Mouse (Mus musculus): Measurements from ENCODE around the gene Kdf1. TPM values are rescaled to one million over a fixed set of nuclear protein-coding genes. Genes with fewer than 3 reads are reported as not detected.

Kdf1 gene
- polyA plus RNA-seq, 1 experiment from 2014 or later = 1.1 TPM

GRCm38 (mm10) chr4:133486673-133487357 is 31.9 kb upstream of the Kdf1 start:
- Histone ChIP-seq H3K9me3 (no peaks in the 10 kb centered on the region), H3K4me3 (no peak overlapping the region), H3K27ac (no peak overlapping the region), H3K27me3 (replicated peaks) (peaks cover 13% of the 10 kb centered on the region), H3K4me1 (peaks cover 9% of the 10 kb centered on the region), H3K36me3 (no peaks in the 10 kb centered on the region), H3K9ac (no peak overlapping the region), H3K4me2 (replicated peaks) (no peak overlapping the region)
- WGBS = 96% methylated on average over 26 of the region's 26 CpGs
- no peak for ATAC-seq (ENCODE audit: low FRiP score, low read depth)

- Histone ChIP-seq H3K4me1 (peaks cover 9% of the 10 kb centered on the region), H3K9me3 (no peaks in the 10 kb centered on the region), H3K27me3 (replicated peaks) (peaks cover 3% of the 10 kb centered on the region; the same call in 1 of the 2 replicates), H3K4me3 (no peak overlapping the region), H3K9ac (no peak overlapping the region), H3K36me3 (no peaks in the 10 kb centered on the region), H3K27ac (no peak overlapping the region), H3K4me2 (replicated peaks) (no peak overlapping the region)
- WGBS = 84% methylated on average over 20 of the region's 20 CpGs
- no peak for ATAC-seq (ENCODE audit: low FRiP score, low read depth)
Observed at GRCm38 (mm10) chr4:133488619-133489392, 30.0 kb upstream of the Kdf1 start.

- H3K27me3 ChIP-seq (replicated peaks) = peaks cover 2% of the 10 kb centered on the region
- no peak overlapping the region for H3K4me2 ChIP-seq (replicated peaks)
- H3K36me3 ChIP-seq = no peaks in the 10 kb centered on the region
- WGBS = 56% methylated on average over 4 of the region's 4 CpGs
- H3K4me3 ChIP-seq = no peak overlapping the region
- no peaks in the 10 kb centered on the region for H3K9me3 ChIP-seq
- peaks cover 8% of the 10 kb centered on the region for H3K4me1 ChIP-seq
- no peak for ATAC-seq (ENCODE audit: low FRiP score, low read depth)
- H3K9ac ChIP-seq = no peak overlapping the region
- no peak overlapping the region for H3K27ac ChIP-seq
Observed at GRCm38 (mm10) chr4:133489489-133490245, 29.1 kb upstream of the Kdf1 start.

- no peak overlapping the region for H3K4me3 ChIP-seq
- no peak for ATAC-seq (ENCODE audit: low FRiP score, low read depth)
Observed at GRCm38 (mm10) chr4:133491800-133492199, 27.0 kb upstream of the Kdf1 start.

GRCm38 (mm10) chr4:133493895-133494294 is 24.9 kb upstream of the Kdf1 start:
- 26% methylated on average over 10 of the region's 12 CpGs for WGBS
- no peak for ATAC-seq (ENCODE audit: low FRiP score, low read depth)
- Histone ChIP-seq H3K9me3 (no peaks in the 10 kb centered on the region), H3K27me3 (replicated peaks) (peaks cover 42% of the 10 kb centered on the region), H3K4me3 (0 out of 2 replicates have a peak overlapping the region, but pooled peaks have one; percentile 17), H3K4me1 (peaks cover 24% of the 10 kb centered on the region), H3K27ac (no peak overlapping the region), H3K9ac (no peak overlapping the region), H3K36me3 (no peaks in the 10 kb centered on the region), H3K4me2 (replicated peaks) (peak overlapping the region; percentile 54)

More at GRCm38 (mm10) chr4:133491800-133492199, 27.0 kb upstream of the Kdf1 start:
- 33% methylated on average over 10 of the region's 10 CpGs for WGBS
- H3K4me2 ChIP-seq (replicated peaks) = no peak overlapping the region
- H3K27me3 ChIP-seq (replicated peaks) = peaks cover 22% of the 10 kb centered on the region
- H3K27ac ChIP-seq = no peak overlapping the region
- H3K9ac ChIP-seq = no peak overlapping the region
- H3K9me3 ChIP-seq = no peaks in the 10 kb centered on the region
- H3K4me1 ChIP-seq = peaks cover 10% of the 10 kb centered on the region
- no peaks in the 10 kb centered on the region for H3K36me3 ChIP-seq

GRCm38 (mm10) chr4:133494432-133494831 is 24.3 kb upstream of the Kdf1 start:
- H3K9me3 ChIP-seq = no peaks in the 10 kb centered on the region
- H3K4me2 ChIP-seq (replicated peaks) = peak overlapping the region; percentile 54
- no peak overlapping the region for H3K27ac ChIP-seq
- no peak overlapping the region for H3K9ac ChIP-seq
- no peaks in the 10 kb centered on the region for H3K36me3 ChIP-seq
- peaks cover 47% of the 10 kb centered on the region for H3K27me3 ChIP-seq (replicated peaks)
- WGBS = 1% methylated on average over 12 of the region's 12 CpGs
- H3K4me3 ChIP-seq = peak overlapping the region; percentile 17; the same call in 1 of the 2 replicates
- no peak for ATAC-seq (ENCODE audit: low FRiP score, low read depth)
- H3K4me1 ChIP-seq = peaks cover 23% of the 10 kb centered on the region

GRCm38 (mm10) chr4:133494867-133495266 is 23.9 kb upstream of the Kdf1 start:
- no peaks in the 10 kb centered on the region for H3K9me3 ChIP-seq
- H3K36me3 ChIP-seq = no peaks in the 10 kb centered on the region
- 65% methylated on average over 4 of the region's 4 CpGs for WGBS
- H3K4me1 ChIP-seq = peaks cover 19% of the 10 kb centered on the region
- no peak overlapping the region for H3K27ac ChIP-seq
- ATAC-seq (ENCODE audit: low FRiP score, low read depth) = no peak
- H3K27me3 ChIP-seq (replicated peaks) = peaks cover 51% of the 10 kb centered on the region
- no peak overlapping the region for H3K9ac ChIP-seq
- no peak overlapping the region for H3K4me3 ChIP-seq
- H3K4me2 ChIP-seq (replicated peaks) = no peak overlapping the region

- no peak for ATAC-seq (ENCODE audit: low FRiP score, low read depth)
- Histone ChIP-seq H3K27ac (no peak overlapping the region), H3K27me3 (replicated peaks) (peaks cover 60% of the 10 kb centered on the region), H3K36me3 (no peaks in the 10 kb centered on the region), H3K4me2 (replicated peaks) (no peak overlapping the region), H3K4me1 (peaks cover 19% of the 10 kb centered on the region), H3K9ac (no peak overlapping the region), H3K9me3 (no peaks in the 10 kb centered on the region), H3K4me3 (no peak overlapping the region)
- 38% methylated on average over 7 of the region's 7 CpGs for WGBS
Observed at GRCm38 (mm10) chr4:133495711-133496110, 23.1 kb upstream of the Kdf1 start.

- WGBS = 32% methylated on average over 6 of the region's 6 CpGs
- Histone ChIP-seq H3K27me3 (replicated peaks) (peaks cover 72% of the 10 kb centered on the region), H3K4me1 (peaks cover 19% of the 10 kb centered on the region), H3K36me3 (no peaks in the 10 kb centered on the region), H3K9ac (no peak overlapping the region; the same call in 1 of the 2 replicates), H3K4me3 (no peak overlapping the region; the same call in 1 of the 2 replicates), H3K9me3 (no peaks in the 10 kb centered on the region), H3K4me2 (replicated peaks) (peak overlapping the region; percentile 100; the same call in 1 of the 2 replicates), H3K27ac (no peak overlapping the region)
- no peak for ATAC-seq (ENCODE audit: low FRiP score, low read depth)
Observed at GRCm38 (mm10) chr4:133496738-133497445, 21.9 kb upstream of the Kdf1 start.

GRCm38 (mm10) chr4:133497461-133498159 is 21.2 kb upstream of the Kdf1 start:
- Histone ChIP-seq H3K9ac (peak overlapping the region; percentile 73), H3K27ac (no peak overlapping the region), H3K4me2 (replicated peaks) (peak overlapping the region; percentile 100), H3K9me3 (no peaks in the 10 kb centered on the region), H3K27me3 (replicated peaks) (peaks cover 78% of the 10 kb centered on the region), H3K36me3 (no peaks in the 10 kb centered on the region), H3K4me1 (peaks cover 19% of the 10 kb centered on the region), H3K4me3 (peak overlapping the region; percentile 59)
- ATAC-seq (ENCODE audit: low FRiP score, low read depth) = peak; percentile 34
- WGBS = under 1% methylated on average over 69 of the region's 70 CpGs

GRCm38 (mm10) chr4:133498160-133498724 is 20.5 kb upstream of the Kdf1 start, which contains the start of gene Trnp1:
TSS of gene Trnp1 (minus strand) at chr4:133498550.
- Histone ChIP-seq H3K4me3 (peak within 1 kb of the TSS; percentile 59), H3K27ac (no peak within 1 kb of the TSS), H3K27me3 (replicated peaks) (peaks cover 81% of the 10 kb centered on the region), H3K4me1 (peaks cover 19% of the 10 kb centered on the region), H3K4me2 (replicated peaks) (peak within 1 kb of the TSS; percentile 100), H3K36me3 (no peaks in the 10 kb centered on the region), H3K9me3 (no peaks in the 10 kb centered on the region), H3K9ac (peak within 1 kb of the TSS; percentile 73)
- peak; percentile 84 for ATAC-seq (ENCODE audit: low FRiP score, low read depth)
- WGBS = under 1% methylated on average over 53 of the region's 53 CpGs

All from neural tube, embryonic 12.5 days (tissue).